Mouse (Mus musculus) bone marrow, adult 2 months (tissue): ENCODE measurements at regions not wholly inside any gene's neighbourhood (a gene's known extent, or its start where the extent isn't known, plus 50 kb on each side); places are given as distances from the start of the nearest gene placed in this dataset.

Experiments
- H3K27ac ChIP-seq: fragments of 200-500 bp; 2 replicates; pipeline ENCODE4 v1.5.1; 2012; ENCODE audit warnings: low read depth, mild to moderate bottlenecking, control low read depth, inconsistent platforms, low read length; ENCODE audit not compliant: control insufficient read depth, poor library complexity, insufficient read depth
- H3K4me1 ChIP-seq: fragments of 200-500 bp; 2 replicates; pipeline ENCODE4 v1.6.1; 2011; ENCODE audit warnings: low read length; ENCODE audit not compliant: control insufficient read depth, insufficient read depth
- H3K4me3 ChIP-seq: fragments of 200-500 bp; replicated peaks from 2 replicates; pipeline ENCODE3; 2011; ENCODE audit warnings: mild to moderate bottlenecking, low read depth, low read length, control low read depth; ENCODE audit not compliant: control insufficient read depth
- CTCF ChIP-seq: fragments of 200-500 bp; IDR thresholded peaks from 2 replicates; pipeline ENCODE4 v1.5.1; 2011; ENCODE audit warnings: low read length, control low read depth; ENCODE audit not compliant: control insufficient read depth, insufficient read depth
- POLR2A ChIP-seq: fragments of 200-500 bp; IDR thresholded peaks from 2 replicates; pipeline ENCODE4 v1.6.1; 2011; ENCODE audit warnings: low read depth, mild to moderate bottlenecking, control low read depth, low read length, borderline replicate concordance; ENCODE audit not compliant: control insufficient read depth
- WGBS: fragments of 180-500 bp; shearing (Covaris S2); methylation state at CpG from one replicate; pipeline ENCODE4 v1.1.7; 2018; 5-methylcytosine and 5-hydroxymethylcytosine counted together

- H3K4me3 ChIP-seq, result no peak overlapping the region
- no peak for TF ChIP-seq CTCF
- TF ChIP-seq POLR2A, result no peak
- no peaks in the 10 kb centered on the region for H3K4me1 ChIP-seq
- no peak overlapping the region for H3K27ac ChIP-seq
Measured at GRCm38 (mm10) chr1:129001766-129002165, 271.3 kb upstream of the Thsd7b start.

- H3K4me1 ChIP-seq, result no peaks in the 10 kb centered on the region
- no peak overlapping the region for H3K4me3 ChIP-seq
- TF ChIP-seq CTCF, result no peak
- TF ChIP-seq POLR2A, result no peak
- H3K27ac ChIP-seq, result no peak overlapping the region
- WGBS, result 32% methylated on average over 5 of the region's 5 CpGs
Measured at GRCm38 (mm10) chr1:128999741-129000517, 273.2 kb upstream of the Thsd7b start.

GRCm38 (mm10) chr1:128994655-128995054 is 278.4 kb upstream of the Thsd7b start:
- Histone ChIP-seq H3K27ac (no peak overlapping the region), H3K4me3 (no peak overlapping the region), H3K4me1 (no peaks in the 10 kb centered on the region)
- WGBS, result 73% methylated on average over 6 of the region's 6 CpGs
- TF ChIP-seq CTCF (no peak), POLR2A (no peak)

GRCm38 (mm10) chr1:128983411-128983810 is 289.7 kb upstream of the Thsd7b start:
- Histone ChIP-seq H3K4me1 (no peaks in the 10 kb centered on the region), H3K27ac (no peak overlapping the region), H3K4me3 (no peak overlapping the region)
- TF ChIP-seq CTCF, result no peak
- no peak for TF ChIP-seq POLR2A
- WGBS, result 72% methylated on average over 2 of the region's 2 CpGs

- no peak overlapping the region for H3K4me3 ChIP-seq
- TF ChIP-seq POLR2A, result no peak
- TF ChIP-seq CTCF, result no peak
- 67% methylated on average over 1 of the region's 1 CpGs for WGBS
- H3K27ac ChIP-seq, result no peak overlapping the region
- H3K4me1 ChIP-seq, result no peaks in the 10 kb centered on the region
Measured at GRCm38 (mm10) chr1:128975586-128975985, 297.5 kb upstream of the Thsd7b start.

GRCm38 (mm10) chr1:128951436-128951835 is 321.7 kb upstream of the Thsd7b start:
- no peak for TF ChIP-seq CTCF
- no peak for TF ChIP-seq POLR2A
- WGBS, result 70% methylated on average over 2 of the region's 2 CpGs
- Histone ChIP-seq H3K4me3 (no peak overlapping the region), H3K4me1 (no peaks in the 10 kb centered on the region), H3K27ac (no peak overlapping the region)

- TF ChIP-seq POLR2A (no peak), CTCF (no peak)
- H3K27ac ChIP-seq, result no peak overlapping the region
- H3K4me1 ChIP-seq, result no peaks in the 10 kb centered on the region
- no peak overlapping the region for H3K4me3 ChIP-seq
- 78% methylated on average over 4 of the region's 4 CpGs for WGBS
Measured at GRCm38 (mm10) chr1:128950512-128950911, 322.6 kb upstream of the Thsd7b start.

- 61% methylated on average over 1 of the region's 1 CpGs for WGBS
- Histone ChIP-seq H3K27ac (no peak overlapping the region), H3K4me1 (no peaks in the 10 kb centered on the region), H3K4me3 (no peak overlapping the region)
- no peak for TF ChIP-seq POLR2A
- no peak for TF ChIP-seq CTCF
Measured at GRCm38 (mm10) chr1:128914811-128915210, 322.7 kb upstream of the Cxcr4 start.

GRCm38 (mm10) chr1:128912532-128912931 is 320.4 kb upstream of the Cxcr4 start:
- TF ChIP-seq POLR2A, result no peak
- no peak for TF ChIP-seq CTCF
- H3K27ac ChIP-seq, result no peak overlapping the region
- no peak overlapping the region for H3K4me3 ChIP-seq
- H3K4me1 ChIP-seq, result no peaks in the 10 kb centered on the region; the same call in 1 of the 2 replicates
